In genomic region chr13:118000538-118000937, GRCm38 (mm10) we compare ENCODE assay signal across 28 mouse cellular contexts.
"Had no signal": no experiment of that assay in that cellular context is flagged by ENCODE, and none has a peak within 500 bp of the region (broad histone marks: within the 10 kb centered on the region; RNA-seq: fewer than 3 reads in every experiment).

No protein-coding gene starts in this region.

- H3K27ac ChIP-seq: embryonic facial prominence, embryonic 10.5 days; embryonic facial prominence, embryonic 12.5 days; embryonic facial prominence, embryonic 13.5 days; embryonic facial prominence, embryonic 15.5 days; forebrain, embryonic 10.5 days; forebrain, embryonic 12.5 days; forebrain, embryonic 13.5 days; forebrain, embryonic 15.5 days; gastrocnemius, adult 2 months had no signal

- H3K9ac ChIP-seq: embryonic facial prominence, embryonic 12.5 days; embryonic facial prominence, embryonic 13.5 days; embryonic facial prominence, embryonic 15.5 days; forebrain, embryonic 12.5 days; forebrain, embryonic 13.5 days; forebrain, embryonic 15.5 days; forebrain, postnatal 0 days had no signal

- ATAC-seq: forebrain, embryonic 13.5 days; forebrain, embryonic 14.5 days; forebrain, embryonic 15.5 days; forebrain, embryonic 16.5 days; forebrain, postnatal 0 days had no signal

- H3K36me3 ChIP-seq: embryonic facial prominence, embryonic 10.5 days; embryonic facial prominence, embryonic 12.5 days; embryonic facial prominence, embryonic 13.5 days; embryonic facial prominence, embryonic 15.5 days; forebrain, embryonic 10.5 days; forebrain, embryonic 12.5 days; forebrain, embryonic 15.5 days had no signal

- H3K27me3 ChIP-seq: embryonic facial prominence, embryonic 12.5 days; embryonic facial prominence, embryonic 13.5 days; embryonic facial prominence, embryonic 15.5 days; forebrain, embryonic 12.5 days; forebrain, embryonic 13.5 days; forebrain, embryonic 15.5 days had no signal

- H3K4me2 ChIP-seq: embryonic facial prominence, embryonic 12.5 days; embryonic facial prominence, embryonic 13.5 days; embryonic facial prominence, embryonic 15.5 days; forebrain, embryonic 12.5 days; forebrain, embryonic 13.5 days; forebrain, embryonic 15.5 days had no signal

- H3K4me1 ChIP-seq: embryonic facial prominence, embryonic 12.5 days; embryonic facial prominence, embryonic 13.5 days; embryonic facial prominence, embryonic 15.5 days; forebrain, embryonic 10.5 days; forebrain, embryonic 12.5 days; forebrain, embryonic 13.5 days; forebrain, embryonic 15.5 days had no signal

- H3K9me3 ChIP-seq: embryonic facial prominence, embryonic 10.5 days; embryonic facial prominence, embryonic 12.5 days; embryonic facial prominence, embryonic 13.5 days; embryonic facial prominence, embryonic 15.5 days; forebrain, embryonic 10.5 days; forebrain, embryonic 12.5 days; forebrain, embryonic 13.5 days; forebrain, embryonic 15.5 days had no signal

- DNase-seq: cerebellum, adult 18-20 months; cerebellum, adult 2 months; cerebellum, adult 8-10 months; cerebellum, adult 9-10 months; cerebellum, adult 9-11 months; cerebellum, postnatal 10 days; cerebellum, postnatal 14 days; cerebellum, postnatal 25 days; cerebellum, postnatal 36 days; embryo, embryonic 11 days; forebrain, postnatal 0 days; gastrocnemius, adult 2 months; gastrocnemius, postnatal 10 days; gastrocnemius, postnatal 14 days; gastrocnemius, postnatal 25 days; gastrocnemius, postnatal 36 days; heart, adult 11 months had no signal

- H3K4me3 ChIP-seq: embryonic facial prominence, embryonic 10.5 days; embryonic facial prominence, embryonic 12.5 days; embryonic facial prominence, embryonic 13.5 days; embryonic facial prominence, embryonic 15.5 days; erythroblast, embryonic 14.5 days; forebrain, embryonic 10.5 days; forebrain, embryonic 12.5 days; forebrain, embryonic 13.5 days; forebrain, embryonic 15.5 days; gastrocnemius, adult 2 months had no signal
